Mouse (Mus musculus) thymus, adult 2 months (tissue): ENCODE measurements around the gene 1700017B05Rik.

Experiments used
- CTCF ChIP-seq: fragments of 200-500 bp; IDR thresholded peaks from 2 replicates; pipeline ENCODE4 v1.5.1; 2012; ENCODE audit warnings: mild to moderate bottlenecking, control low read depth, low read length, moderate library complexity, borderline replicate concordance; ENCODE audit not compliant: control insufficient read depth, poor library complexity, insufficient read depth; ENCODE audit errors: extremely low read depth
- POLR2A ChIP-seq: fragments of 200-500 bp; IDR thresholded peaks from 2 replicates; pipeline ENCODE4 v1.6.1; 2012; ENCODE audit warnings: mild to moderate bottlenecking, low read length, control low read depth, moderate library complexity; ENCODE audit not compliant: control insufficient read depth, poor library complexity, insufficient read depth; ENCODE audit errors: extremely low read depth

- TF ChIP-seq POLR2A (no peak), CTCF (no peak)
These were observed 30.7 kb downstream of the 1700017B05Rik start for GRCm38 (mm10) chr9:57231536-57232255.
